Mouse (Mus musculus): ENCODE results near the gene Gm7879.

DNA sequence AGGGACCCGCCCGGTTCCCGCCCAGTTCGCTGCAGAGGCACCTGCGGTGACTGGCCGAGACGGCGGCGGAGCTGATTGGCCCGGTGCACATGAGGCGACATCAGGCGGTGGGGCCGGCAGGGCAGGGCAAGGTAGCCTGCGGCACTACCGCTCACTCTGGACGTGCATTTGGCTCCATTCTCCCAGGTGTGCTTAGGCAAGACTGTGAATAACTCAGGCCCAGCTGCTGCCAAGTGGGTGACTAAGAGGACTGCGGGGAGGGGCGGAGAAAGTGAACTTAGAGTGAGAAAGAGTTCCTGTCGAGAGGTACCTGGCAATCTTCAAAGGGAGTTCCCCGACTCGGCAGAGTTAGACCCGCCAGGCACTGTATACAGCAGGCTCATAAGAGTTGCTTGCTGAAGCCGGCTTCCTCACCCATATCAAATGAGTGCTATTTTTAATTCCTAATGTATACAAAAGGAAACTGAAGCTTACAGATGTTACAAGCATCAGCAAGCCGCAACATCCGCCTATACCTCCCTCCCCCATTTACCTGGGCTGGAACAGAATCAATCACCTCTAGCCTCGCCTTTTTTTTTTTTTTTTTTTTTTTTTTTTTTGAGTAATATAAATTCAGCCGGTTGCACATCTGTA lies 35.3 kb downstream of the Gm7879 start:
- TF ChIP-seq CTCF (IDR thresholded peaks at IDR 0.05; ENCODE audit: control insufficient read depth, insufficient read depth, insufficient read length) (no peak), MAX (IDR thresholded peaks at IDR 0.05) (no peak), FOSL1 (IDR thresholded peaks at IDR 0.05; ENCODE audit: insufficient read depth, low read length, poor library complexity, severe bottlenecking) (no peak), MYOG (IDR thresholded peaks at IDR 0.05; ENCODE audit: control insufficient read depth, extremely low read depth, insufficient read length) (no peak), USF1 (IDR thresholded peaks at IDR 0.05; ENCODE audit: low read depth) (no peak), MYOD1 (IDR thresholded peaks at IDR 0.05; ENCODE audit: control insufficient read depth, insufficient read length, low read depth) (no peak)

Data from C2C12 (cell line).